Mouse (Mus musculus) neural tube, embryonic 11.5 days (tissue): ENCODE measurements around the gene Stip1. TPM values are rescaled to one million over a fixed set of nuclear protein-coding genes. Genes with fewer than 3 reads are reported as not detected.

Source experiments
- ATAC-seq: fragments of 200-750 bp; cut with Nextera tagmentation; 2 replicates; pipeline ENCODE4 v1.8.0; 2017; ENCODE audit warnings: moderate number of reproducible peaks, mild to moderate bottlenecking, moderate TSS enrichment, moderate library complexity; ENCODE audit not compliant: insufficient read depth, low FRiP score, low TSS enrichment
- DNase-seq: peaks from one replicate; pipeline ENCODE4 v3.0.0-alpha.2; 2015; ENCODE audit warnings: low spot score
- H3K27ac ChIP-seq: fragments of 300-500 bp; sonication (generic); 2 replicates; pipeline ENCODE4 v1.5.1; 2014; ENCODE audit warnings: low read depth, mild to moderate bottlenecking, low read length
- H3K27me3 ChIP-seq: fragments of 300-500 bp; sonication (generic); 2 replicates; pipeline ENCODE4 v1.6.1; 2014; ENCODE audit warnings: mild to moderate bottlenecking, low read length, mixed read lengths; ENCODE audit not compliant: control insufficient read depth, insufficient read depth
- H3K36me3 ChIP-seq: fragments of 300-500 bp; sonication (generic); 2 replicates; pipeline ENCODE4 v1.6.1; 2014; ENCODE audit warnings: mild to moderate bottlenecking, low read length, moderate library complexity, mixed read lengths; ENCODE audit not compliant: control insufficient read depth, insufficient read depth
- H3K4me1 ChIP-seq: fragments of 300-500 bp; sonication (generic); 2 replicates; pipeline ENCODE4 v1.6.1; 2014; ENCODE audit warnings: low read length, mixed read lengths; ENCODE audit not compliant: control insufficient read depth, insufficient read depth
- H3K4me2 ChIP-seq: fragments of 300-500 bp; sonication (generic); 2 replicates; pipeline ENCODE4 v1.6.1; 2014; ENCODE audit warnings: low read depth, mild to moderate bottlenecking, moderate library complexity
- H3K4me3 ChIP-seq: fragments of 300-500 bp; sonication (generic); 2 replicates; pipeline ENCODE4 v1.5.1; 2014; ENCODE audit warnings: low read depth, low read length
- H3K9ac ChIP-seq: fragments of 300-500 bp; sonication (generic); 2 replicates; pipeline ENCODE4 v1.6.1; 2014; ENCODE audit warnings: mild to moderate bottlenecking, low read length
- H3K9me3 ChIP-seq: fragments of 300-500 bp; sonication (generic); 2 replicates; pipeline ENCODE4 v1.6.1; 2016; ENCODE audit warnings: low read length; ENCODE audit not compliant: control insufficient read depth
- WGBS: fragments of 180-500 bp; shearing (Covaris S2); extraction: QIAGEN DNeasy Blood & Tissue Kit; methylation state at CpG from one replicate; pipeline ENCODE4 v1.1.7; 2014; 5-methylcytosine and 5-hydroxymethylcytosine counted together
- polyA plus RNA-seq: library from polyadenylated mRNA; unstranded; fragments of >200 nt; fragmentation: Nextera tagmentation; extraction: Ambion mirVana; gene quantifications from 2 replicates; pipeline ENCODE4 v1.2.1, GENCODE M21; 2014

Gene Stip1
- polyA plus RNA-seq, 1 experiment from 2014 or later = 423 TPM

DNA sequence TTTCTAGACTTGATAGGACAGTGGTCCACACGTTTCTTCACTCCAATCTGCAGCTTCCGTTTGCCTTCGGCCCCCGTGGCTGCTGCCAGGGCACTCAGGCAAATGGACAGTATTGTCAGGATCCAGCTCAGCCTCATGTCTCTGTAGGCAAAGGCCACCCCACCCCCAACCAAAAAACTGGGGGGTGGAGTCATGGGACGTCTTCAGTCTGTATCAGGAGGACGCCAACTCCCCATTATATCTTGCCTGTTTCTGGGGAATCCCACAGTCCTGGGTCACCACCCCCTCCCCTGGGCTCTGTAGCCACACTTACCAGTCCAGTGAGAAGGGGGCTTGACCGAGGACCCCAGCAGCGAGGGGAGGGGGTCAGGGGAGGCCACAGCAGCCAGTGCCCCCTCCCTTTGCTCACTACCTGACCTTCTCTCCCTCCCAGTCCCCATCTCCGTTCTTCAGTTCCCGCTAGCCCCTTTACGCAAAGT, 60.7 kb downstream of the Stip1 start:
- peak overlapping the region; percentile 69 for H3K4me2 ChIP-seq
- peaks cover 21% of the 10 kb centered on the region for H3K4me1 ChIP-seq
- no peaks in the 10 kb centered on the region for H3K9me3 ChIP-seq
- H3K36me3 ChIP-seq = peaks cover 10% of the 10 kb centered on the region
- DNase-seq (peak; percentile 40), ATAC-seq (no peak)
- H3K9ac ChIP-seq = peak overlapping the region; percentile 51
- peak overlapping the region; percentile 67 for H3K4me3 ChIP-seq
- H3K27ac ChIP-seq = peak overlapping the region; percentile 39
- H3K27me3 ChIP-seq = no peaks in the 10 kb centered on the region
- WGBS = 11% methylated on average over 11 of the region's 11 CpGs

DNA sequence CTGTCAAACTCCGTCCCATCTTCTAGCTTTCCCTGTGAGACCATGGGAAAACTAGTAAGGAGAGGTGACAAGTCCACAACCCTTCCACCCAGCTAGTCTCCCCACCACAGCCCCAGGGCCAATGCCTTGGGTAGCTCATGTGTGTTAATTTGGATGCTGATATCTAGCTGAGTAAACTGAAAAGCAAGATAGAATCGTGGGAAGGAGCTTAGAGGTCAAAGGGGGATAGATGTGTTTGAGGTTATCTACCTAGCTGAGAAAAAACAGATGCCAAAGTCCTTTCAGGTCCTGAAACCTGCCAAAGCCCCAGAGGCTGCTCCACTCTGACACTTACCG, 61.2 kb downstream of the Stip1 start:
- Histone ChIP-seq H3K9ac (no peak overlapping the region), H3K9me3 (no peaks in the 10 kb centered on the region), H3K4me2 (peak overlapping the region; percentile 69), H3K27me3 (no peaks in the 10 kb centered on the region), H3K36me3 (peaks cover 10% of the 10 kb centered on the region), H3K4me3 (peak overlapping the region; percentile 67), H3K4me1 (peaks cover 25% of the 10 kb centered on the region), H3K27ac (0 out of 2 replicates have a peak overlapping the region, but pooled peaks have one; percentile 42)
- no peak for DNase-seq
- WGBS = 66% methylated on average over 3 of the region's 3 CpGs
- no peak for ATAC-seq

DNA sequence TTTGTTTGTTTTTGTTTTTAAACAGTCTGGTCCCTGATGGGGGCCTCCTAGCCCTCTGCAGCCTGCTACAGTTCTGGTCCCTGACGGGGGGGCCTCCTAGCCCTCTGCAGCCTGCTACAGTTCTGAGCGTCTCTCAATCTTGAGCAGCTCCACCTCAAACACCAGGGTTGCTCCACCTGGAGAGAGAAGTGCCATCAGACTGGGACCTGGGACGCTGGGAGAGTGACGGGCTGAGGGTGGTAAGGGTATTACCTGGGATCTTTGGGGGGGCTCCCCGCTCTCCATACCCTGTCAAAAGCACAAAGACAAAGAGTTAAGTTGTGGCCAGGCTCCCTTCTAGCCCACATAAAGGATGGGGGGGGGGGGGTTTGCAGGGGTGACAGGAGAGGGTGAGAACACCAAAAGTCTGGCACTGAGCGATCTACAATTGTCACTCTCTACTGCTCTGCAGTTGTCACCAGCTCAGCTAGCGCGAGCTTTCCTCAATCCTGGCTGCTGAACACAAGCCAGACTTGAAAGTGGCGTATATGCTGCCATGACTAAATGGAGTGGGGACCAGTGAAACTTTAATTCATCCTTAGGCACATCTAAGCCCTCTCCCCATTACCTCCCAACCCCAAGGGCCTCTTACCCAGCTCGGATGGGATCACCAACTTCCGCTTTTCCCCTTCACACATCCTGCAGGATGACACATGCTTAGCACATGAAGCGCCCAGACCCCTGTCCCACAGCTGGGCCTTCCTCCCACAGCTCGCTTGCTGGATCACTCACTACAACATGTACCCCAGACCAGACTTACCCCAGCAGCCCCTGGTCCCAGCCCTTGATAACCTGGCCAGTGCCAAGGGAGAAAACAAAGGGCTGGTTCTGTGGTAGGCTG, 61.8 kb downstream of the Stip1 start:
- Histone ChIP-seq H3K27ac (0 out of 2 replicates have a peak overlapping the region, but pooled peaks have one; percentile 49), H3K27me3 (no peaks in the 10 kb centered on the region), H3K4me2 (peak overlapping the region; percentile 11; the same call in 1 of the 2 replicates), H3K9me3 (no peaks in the 10 kb centered on the region), H3K4me3 (peak overlapping the region; percentile 12), H3K36me3 (peaks cover 10% of the 10 kb centered on the region), H3K9ac (no peak overlapping the region; the same call in 1 of the 2 replicates), H3K4me1 (peaks cover 25% of the 10 kb centered on the region)
- WGBS = 79% methylated on average over 13 of the region's 13 CpGs
- ATAC-seq (no peak), DNase-seq (no peak)

DNA sequence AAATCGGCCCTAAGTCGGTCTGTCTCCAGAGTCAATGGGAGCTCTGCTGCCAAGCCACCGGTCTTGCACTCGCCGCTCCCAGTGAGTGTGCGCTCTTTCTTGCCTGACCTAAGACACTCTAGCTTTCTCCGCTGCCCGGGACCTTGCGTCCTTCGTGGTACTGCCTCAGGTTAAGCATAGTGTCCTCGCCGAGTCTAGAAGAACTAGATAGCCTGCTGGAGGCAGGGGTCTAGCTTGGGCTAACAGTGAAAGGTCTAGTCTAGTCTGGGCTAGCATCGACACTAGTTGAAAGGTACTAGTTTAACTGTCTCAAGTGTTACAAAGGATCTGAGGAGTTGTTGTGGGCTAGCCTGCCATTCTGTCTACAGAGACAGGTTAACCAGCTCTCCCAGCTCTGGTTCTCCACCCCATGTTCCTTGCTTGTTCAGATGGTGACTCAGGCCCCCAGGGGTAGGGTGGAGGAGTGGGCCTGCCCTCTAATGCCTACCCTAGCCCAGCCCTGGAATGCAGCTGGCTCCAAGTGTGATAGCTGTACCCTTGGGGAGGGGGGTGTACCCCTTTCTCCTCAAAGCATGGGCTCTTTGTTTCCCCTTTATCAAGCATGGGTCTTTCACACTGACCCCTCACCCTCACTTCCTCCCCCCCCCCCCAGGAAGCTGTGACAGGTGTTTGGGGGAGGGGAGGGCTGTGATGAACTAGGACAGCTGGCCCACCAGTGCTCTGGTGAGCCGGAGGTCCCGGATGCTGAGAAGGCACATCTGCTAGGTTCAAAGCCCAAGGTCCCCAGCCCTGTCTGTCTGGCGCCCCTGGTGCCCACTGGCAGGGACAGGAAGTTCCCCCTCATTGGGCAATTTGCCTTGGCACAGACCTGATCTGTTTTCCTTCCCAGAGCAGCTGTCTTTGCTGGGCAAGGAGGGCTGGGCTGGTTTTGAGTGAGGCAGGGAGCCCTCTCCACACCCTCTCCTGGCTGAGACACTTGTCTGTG, 63.9 kb downstream of the Stip1 start, which contains the start of gene Plcb3:
Gene Plcb3 (minus strand): TSS at position 934 of the 985 bp plus-strand sequence.
- DNase-seq (peak; percentile 81), ATAC-seq (0 out of 2 replicates have a peak, but pooled peaks have one; percentile 9)
- Histone ChIP-seq H3K27me3 (no peaks in the 10 kb centered on the region), H3K9me3 (no peaks in the 10 kb centered on the region), H3K4me2 (peak within 1 kb of the TSS; percentile 79), H3K9ac (peak within 1 kb of the TSS; percentile 92), H3K27ac (peak within 1 kb of the TSS; percentile 86), H3K4me3 (peak within 1 kb of the TSS; percentile 70), H3K36me3 (peaks cover 10% of the 10 kb centered on the region), H3K4me1 (peaks cover 28% of the 10 kb centered on the region)
- WGBS = under 1% methylated on average over 16 of the region's 16 CpGs

DNA sequence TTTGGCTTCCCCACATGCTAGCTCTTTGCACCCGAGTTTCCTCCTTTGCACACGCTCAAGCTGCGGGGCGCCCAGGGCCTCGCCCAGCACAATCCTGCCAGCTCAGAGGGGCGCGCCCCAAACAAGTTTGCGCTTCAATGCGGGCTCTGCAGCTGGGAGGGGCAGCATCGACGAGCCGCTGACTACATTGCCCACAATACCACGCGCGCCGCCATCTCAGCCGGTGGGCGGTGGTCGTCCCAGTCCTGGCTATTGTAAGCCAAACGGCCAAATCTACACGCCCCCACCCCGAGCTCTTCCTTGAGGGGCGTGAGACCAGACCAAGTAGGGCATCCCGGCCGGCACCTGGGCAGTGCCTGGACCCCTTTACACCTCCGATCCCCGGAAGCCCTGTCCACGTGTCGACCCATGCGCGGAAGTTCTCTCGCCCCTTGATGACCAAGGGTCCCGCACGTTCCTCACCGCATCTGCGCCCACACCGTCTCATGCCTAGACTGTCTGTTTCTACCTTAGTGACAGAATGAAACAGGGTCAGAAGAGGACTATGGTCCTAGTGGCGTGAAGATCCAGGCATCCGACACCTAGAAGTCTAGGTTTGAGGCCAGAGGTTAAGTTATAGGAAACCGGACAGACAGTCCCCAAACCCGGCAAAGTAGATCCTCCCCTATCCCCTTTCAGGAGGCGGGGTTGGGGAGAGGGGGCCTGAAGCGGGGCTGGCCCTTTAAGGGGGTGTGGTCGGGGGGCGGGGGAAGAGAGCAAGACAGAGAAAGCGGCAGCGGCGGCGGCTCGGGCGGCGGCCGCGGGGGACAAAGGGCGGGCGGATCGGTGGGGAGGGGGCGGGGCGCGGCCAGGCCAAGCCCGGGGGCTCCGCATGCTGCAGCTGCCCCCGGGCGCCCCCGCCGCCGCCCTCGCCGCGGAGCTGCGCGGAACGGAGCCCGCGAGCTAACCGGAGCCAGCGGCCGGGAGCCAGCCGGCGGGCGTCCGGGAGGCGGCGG, 65.3 kb downstream of the Stip1 start, which contains the start of gene Ppp1r14b:
Gene Ppp1r14b (plus strand): TSS at position 758 of the 995 bp plus-strand sequence.
- ATAC-seq = peak; percentile 62
- DNase-seq = peak; percentile 90
- Histone ChIP-seq H3K9ac (peak within 1 kb of the TSS; percentile 92), H3K27ac (peak within 1 kb of the TSS; percentile 86), H3K36me3 (peaks cover 10% of the 10 kb centered on the region), H3K9me3 (no peaks in the 10 kb centered on the region), H3K4me2 (peak within 1 kb of the TSS; percentile 83), H3K4me3 (peak within 1 kb of the TSS; percentile 70), H3K27me3 (no peaks in the 10 kb centered on the region), H3K4me1 (peaks cover 37% of the 10 kb centered on the region)
- under 1% methylated on average over 49 of the region's 84 CpGs for WGBS

DNA sequence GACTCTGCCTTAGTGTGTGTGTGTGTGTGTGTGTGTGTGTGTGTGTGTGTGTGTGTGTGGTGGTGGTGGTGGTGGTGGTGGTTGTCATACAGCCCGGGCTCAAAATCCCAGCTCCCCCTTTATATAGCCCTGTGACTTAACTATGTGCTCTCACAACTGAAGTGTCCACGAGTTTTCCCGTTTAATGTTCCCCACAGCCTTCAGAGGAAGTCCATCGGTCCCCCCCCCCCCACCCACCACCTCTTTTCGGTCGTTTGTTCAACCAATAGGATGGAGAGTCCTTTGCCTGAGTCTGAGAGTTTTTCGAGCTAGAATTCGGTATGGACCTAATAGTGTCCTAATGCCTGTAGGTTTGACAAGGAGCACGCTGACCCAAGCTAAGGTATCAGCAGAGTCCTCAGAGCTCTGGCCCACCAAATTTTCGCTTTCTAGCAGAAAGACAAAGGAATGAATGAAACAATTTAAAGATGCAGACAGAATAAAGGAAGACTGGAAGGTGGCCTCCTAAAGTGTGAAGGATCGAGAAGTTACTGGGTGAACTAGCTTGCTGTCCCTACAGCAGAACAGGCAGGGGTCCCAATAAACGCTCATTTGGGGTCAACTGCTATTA, 66.1 kb downstream of the Stip1 start:
- H3K36me3 ChIP-seq = peaks cover 10% of the 10 kb centered on the region
- WGBS = 28% methylated on average over 12 of the region's 12 CpGs
- peak overlapping the region; percentile 83 for H3K4me2 ChIP-seq
- H3K27me3 ChIP-seq = 0 out of 2 replicates have a peak, but pooled peaks cover 3% of the 10 kb centered on the region
- peak overlapping the region; percentile 92 for H3K9ac ChIP-seq
- peak overlapping the region; percentile 70 for H3K4me3 ChIP-seq
- H3K4me1 ChIP-seq = peaks cover 37% of the 10 kb centered on the region
- H3K9me3 ChIP-seq = no peaks in the 10 kb centered on the region
- DNase-seq (no peak), ATAC-seq (no peak)
- H3K27ac ChIP-seq = no peak overlapping the region

DNA sequence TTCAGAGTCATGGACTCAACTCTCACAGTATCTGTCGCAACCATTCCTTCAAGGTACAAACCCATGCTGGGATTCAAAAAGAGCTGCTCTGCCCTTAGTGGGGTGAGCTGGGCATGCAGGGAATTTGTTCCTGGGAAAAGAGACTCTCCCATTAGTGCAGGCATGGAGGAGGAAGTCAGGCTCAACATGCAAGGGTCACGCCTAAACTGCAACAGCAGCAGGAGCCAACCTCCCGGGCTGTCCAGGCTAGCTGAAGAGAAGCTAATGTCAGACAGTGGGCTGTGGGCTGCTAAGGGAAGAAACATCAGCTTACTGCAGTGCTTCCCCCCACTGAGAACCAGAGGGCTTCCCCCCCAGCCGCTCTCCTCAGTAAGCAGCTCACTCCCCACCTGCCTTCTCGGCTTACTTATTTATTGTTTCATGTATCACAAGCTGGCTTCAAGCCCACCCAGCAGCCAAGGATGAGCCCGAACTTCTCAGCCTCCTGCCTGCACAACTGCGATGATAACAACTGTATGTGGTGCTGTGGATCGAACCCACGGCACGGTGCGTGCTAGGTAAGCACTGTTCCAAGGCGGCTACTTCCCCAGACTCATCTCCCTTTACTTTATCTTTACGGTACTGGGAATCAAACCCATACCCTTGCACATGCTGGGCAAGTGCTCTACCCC, 67.4 kb downstream of the Stip1 start:
- no peak overlapping the region; the same call in 1 of the 2 replicates for H3K9ac ChIP-seq
- 75% methylated on average over 13 of the region's 13 CpGs for WGBS
- peaks cover 28% of the 10 kb centered on the region for H3K4me1 ChIP-seq

More for the DNA sequence above, 67.4 kb downstream of the Stip1 start:
- Histone ChIP-seq H3K4me3 (no peak overlapping the region), H3K9me3 (no peaks in the 10 kb centered on the region), H3K36me3 (peaks cover 5% of the 10 kb centered on the region), H3K4me2 (no peak overlapping the region), H3K27me3 (0 out of 2 replicates have a peak, but pooled peaks cover 7% of the 10 kb centered on the region), H3K27ac (no peak overlapping the region)
- ATAC-seq = no peak
- DNase-seq = no peak
